Mouse (Mus musculus): ENCODE measurements around the gene Gm17660. TPM values are rescaled to one million over a fixed set of nuclear protein-coding genes. Genes with fewer than 3 reads are reported as not detected.

Gene Gm17660
- total and polyA plus RNA-seq, 3 experiments: not detected

DNA sequence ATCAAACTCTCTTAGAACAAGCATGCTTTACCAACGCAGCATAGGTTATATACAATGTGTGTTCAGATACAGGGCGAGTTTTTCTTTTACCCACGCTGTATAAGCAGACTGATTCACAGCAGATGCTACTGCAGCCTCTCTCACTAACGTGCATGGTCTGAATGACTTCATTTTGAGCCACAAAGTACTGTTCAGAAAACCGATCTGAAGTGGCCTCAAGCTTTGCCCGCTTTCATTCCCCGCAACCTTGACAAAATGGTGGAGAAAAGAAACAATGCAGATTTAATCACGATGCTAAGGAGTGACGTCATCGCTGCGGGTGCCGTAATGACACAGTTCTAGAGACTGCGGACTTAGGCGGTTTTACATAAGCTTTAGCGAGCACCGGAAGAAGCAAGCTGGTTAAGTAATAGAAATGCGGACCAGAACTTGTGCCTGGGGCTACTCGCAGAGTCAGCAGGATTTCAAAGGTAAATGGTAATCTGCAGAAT, 31.5 kb upstream of the Gm17660 start:
- no peak for TF ChIP-seq HCFC1 (IDR thresholded peaks at IDR 0.05; ENCODE audit: low read depth, low read length)
- Histone ChIP-seq H3K9ac (ENCODE audit: control insufficient read depth, low read depth, low read length, poor library complexity, severe bottlenecking) (no peak overlapping the region), H3K36me3 (ENCODE audit: control insufficient read depth in 1 of 2, insufficient read depth in 2 of 2, low read length in 2 of 2) (no peaks in the 10 kb centered on the region), H3K79me2 (ENCODE audit: control insufficient read depth, insufficient read depth, low read length, poor library complexity) (no peaks in the 10 kb centered on the region), H3K27me3 (ENCODE audit: control insufficient read depth in 1 of 2, insufficient read depth in 2 of 2, low read length in 2 of 2) (peaks cover 0 to 2% of the 10 kb centered on the region in 2 experiments; a peak in 1 of 4 replicates), H3K27ac (ENCODE audit: control insufficient read depth, low read depth, low read length) (no peak overlapping the region), H3K9me3 (replicated peaks; ENCODE audit: insufficient read depth, low read length) (no peaks in the 10 kb centered on the region), H3K4me1 (ENCODE audit: control insufficient read depth in 1 of 2, insufficient read depth in 2 of 2, low read length in 2 of 2) (no peaks in the 10 kb centered on the region), H3K4me3 (ENCODE audit: control insufficient read depth in 1 of 2, insufficient read depth in 1 of 2, low read depth in 2 of 2, low read length in 2 of 2) (no peak overlapping the region)
- no peak for DNase-seq (ENCODE audit: low read depth, low spot score)

GRCm38 (mm10) chr5:104108127-104108875, 30.9 kb upstream of the Gm17660 start:
- Histone ChIP-seq H3K36me3 (ENCODE audit: control insufficient read depth in 1 of 2, insufficient read depth in 2 of 2, low read length in 2 of 2) (no peaks in the 10 kb centered on the region), H3K4me1 (ENCODE audit: control insufficient read depth in 1 of 2, insufficient read depth in 2 of 2, low read length in 2 of 2) (no peaks in the 10 kb centered on the region), H3K9me3 (replicated peaks; ENCODE audit: insufficient read depth, low read length) (no peaks in the 10 kb centered on the region), H3K27ac (ENCODE audit: control insufficient read depth, low read depth, low read length) (no peak overlapping the region), H3K27me3 (ENCODE audit: control insufficient read depth in 1 of 2, insufficient read depth in 2 of 2, low read length in 2 of 2) (peaks cover 0 to 2% of the 10 kb centered on the region in 2 experiments; a peak in 1 of 4 replicates), H3K79me2 (ENCODE audit: control insufficient read depth, insufficient read depth, low read length, poor library complexity) (no peaks in the 10 kb centered on the region), H3K4me3 (ENCODE audit: control insufficient read depth in 1 of 2, insufficient read depth in 1 of 2, low read depth in 2 of 2, low read length in 2 of 2) (no peak overlapping the region), H3K9ac (ENCODE audit: control insufficient read depth, low read depth, low read length, poor library complexity, severe bottlenecking) (no peak overlapping the region)
- TF ChIP-seq ELF1 (IDR thresholded peaks at IDR 0.05; ENCODE audit: low read depth, low read length): no peak
- no peak for TF ChIP-seq POLR2AphosphoS2 (IDR thresholded peaks at IDR 0.05; ENCODE audit: low read length)
- no peak for TF ChIP-seq SMC3 (IDR thresholded peaks at IDR 0.05; ENCODE audit: low read depth, low read length)
- no peak for TF ChIP-seq JUND (IDR thresholded peaks at IDR 0.05; ENCODE audit: low read depth, low read length)
- no peak for TF ChIP-seq CHD1 (IDR thresholded peaks at IDR 0.05; ENCODE audit: low read depth, low read length)
- no peak for TF ChIP-seq KAT2A (conservative IDR thresholded peaks at IDR 0.05; ENCODE audit: low read depth, low read length)
- TF ChIP-seq NRF1 (IDR thresholded peaks at IDR 0.05; ENCODE audit: insufficient read depth, low read depth, low read length, poor library complexity, severe bottlenecking): no peak
- TF ChIP-seq ZNF384 (IDR thresholded peaks at IDR 0.05; ENCODE audit: low read depth, low read length): no peak
- TF ChIP-seq ZMIZ1 (IDR thresholded peaks at IDR 0.05; ENCODE audit: low read depth, low read length): no peak
- no peak for TF ChIP-seq MXI1 (IDR thresholded peaks at IDR 0.05; ENCODE audit: low read depth, low read length)
- TF ChIP-seq ZC3H11A (IDR thresholded peaks at IDR 0.05; ENCODE audit: low read depth, low read length): no peak
- TF ChIP-seq RAD21 (IDR thresholded peaks at IDR 0.05; ENCODE audit: low read depth, low read length): no peak
- TF ChIP-seq CHD2 (IDR thresholded peaks at IDR 0.05; ENCODE audit: low read length): no peak
- no peak for TF ChIP-seq POLR2AphosphoS5 (IDR thresholded peaks at IDR 0.05; ENCODE audit: borderline replicate concordance, low read depth, low read length)
- no peak for TF ChIP-seq TAL1 (IDR thresholded peaks at IDR 0.05; ENCODE audit: low read length)
- no peak for TF ChIP-seq MEF2A (IDR thresholded peaks at IDR 0.05; ENCODE audit: extremely low read depth, insufficient replicate concordance, low read depth, low read length, poor library complexity, severe bottlenecking)
- DNase-seq (ENCODE audit: low read depth, low spot score): no peak
